Mouse (Mus musculus): ENCODE data around the gene Olfr221. TPM values are rescaled to one million over a fixed set of nuclear protein-coding genes. Genes with fewer than 3 reads are reported as not detected.
A peak's percentile ranks its signal among the peaks of the same experiment; 100 is the strongest.
"Not testable (repeated sequence)": the region's sequence is repeated elsewhere in the genome, so short reads cannot be mapped to it uniquely, and the experiment has no call there.

The Olfr221 gene
- total RNA-seq (2021) = not detected
- long read RNA-seq, experiment 1 = 0 reads
- long read RNA-seq, experiment 2 = 0 reads

DNA sequence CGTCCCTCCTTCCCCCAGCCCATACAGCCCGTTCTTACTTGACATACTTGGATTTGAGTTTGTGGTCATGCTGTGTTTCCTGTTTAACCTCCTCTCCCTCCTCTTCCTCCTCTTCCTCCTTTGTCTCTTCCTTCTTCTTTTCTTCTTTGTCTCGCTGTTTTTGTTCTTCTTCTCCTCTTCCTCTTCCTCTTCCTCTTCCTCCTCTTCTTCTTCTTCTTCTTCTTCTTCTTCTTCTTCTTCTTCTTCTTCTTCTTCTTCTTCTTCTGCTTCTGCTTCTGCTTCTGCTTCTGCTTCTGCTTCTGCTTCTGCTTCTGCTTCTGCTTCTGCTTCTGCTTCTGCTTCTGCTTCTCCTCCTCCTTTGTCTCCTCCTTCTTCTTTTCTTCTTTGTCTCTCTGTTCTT lies at the start of gene Olfr221:
Gene Olfr221, minus strand, starts transcription at position 101 of the 400 bp plus-strand sequence.
- not testable (repeated sequence) for DNase-seq

DNA sequence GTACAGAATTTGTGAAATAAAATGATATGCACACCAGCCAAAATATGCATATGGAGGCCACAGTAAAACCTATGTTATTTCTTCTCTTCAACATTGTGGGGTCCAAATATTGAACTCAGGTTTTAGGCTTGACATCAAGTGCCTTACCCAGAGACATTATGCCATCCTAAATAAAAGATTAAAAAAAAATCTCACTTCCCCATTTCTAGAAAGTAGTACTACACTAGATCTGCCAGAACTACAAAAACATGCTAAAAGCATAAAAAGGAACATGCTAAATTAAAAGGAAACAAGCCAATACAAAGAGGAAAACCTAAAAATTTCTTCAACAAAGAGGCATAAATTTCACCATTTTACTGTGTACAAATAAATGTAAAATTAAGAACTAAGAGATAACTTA lies 40.8 kb upstream of the Olfr221 start:
- DNase-seq = no peak

DNA sequence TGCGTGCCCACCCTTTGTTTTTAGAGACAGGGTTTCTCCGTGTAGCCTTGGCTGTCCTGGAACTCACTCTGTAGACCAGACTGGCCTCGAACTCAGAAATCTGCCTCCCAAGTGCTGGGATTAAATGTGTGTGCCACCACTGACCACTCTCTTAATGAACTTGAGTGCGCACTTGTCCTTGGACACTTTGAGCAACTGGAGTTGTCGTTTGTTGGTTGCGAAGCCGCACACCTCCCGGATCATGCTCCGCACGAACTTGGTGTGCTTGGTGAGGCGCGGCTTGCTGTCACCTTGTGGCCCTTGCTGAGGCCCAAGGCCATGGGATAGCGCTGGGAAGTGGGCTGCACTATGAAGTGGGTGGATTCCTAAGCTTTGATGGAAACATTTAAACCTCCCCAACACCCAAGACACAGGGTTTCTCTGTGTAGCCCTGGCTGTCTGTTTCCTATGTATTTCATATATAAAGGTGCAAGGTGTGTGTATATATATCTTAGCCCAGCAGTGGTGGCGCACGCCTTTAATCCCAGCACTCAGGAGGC lies 29.4 kb upstream of the Olfr221 start:
- no peak for DNase-seq

DNA sequence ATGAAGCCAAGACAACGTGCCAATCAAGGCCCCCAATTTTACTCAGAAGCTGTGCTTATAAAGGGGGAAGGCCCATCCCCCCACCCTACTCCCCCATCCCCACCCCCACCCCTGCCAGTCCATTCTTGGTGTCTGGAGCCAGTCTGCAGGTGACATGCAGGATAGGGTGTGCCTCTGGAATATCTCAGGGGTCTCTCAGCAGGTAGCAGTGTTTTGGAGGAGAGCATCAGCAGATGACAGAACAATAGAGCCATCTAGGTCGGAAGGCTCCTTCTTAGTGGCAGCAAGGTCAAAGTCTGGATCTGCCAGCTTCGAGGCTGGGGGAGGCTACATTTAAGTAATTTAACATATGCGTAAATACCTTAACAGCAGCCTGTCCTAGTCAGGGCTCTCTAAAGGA lies 23.9 kb upstream of the Olfr221 start:
- no peak for DNase-seq

DNA sequence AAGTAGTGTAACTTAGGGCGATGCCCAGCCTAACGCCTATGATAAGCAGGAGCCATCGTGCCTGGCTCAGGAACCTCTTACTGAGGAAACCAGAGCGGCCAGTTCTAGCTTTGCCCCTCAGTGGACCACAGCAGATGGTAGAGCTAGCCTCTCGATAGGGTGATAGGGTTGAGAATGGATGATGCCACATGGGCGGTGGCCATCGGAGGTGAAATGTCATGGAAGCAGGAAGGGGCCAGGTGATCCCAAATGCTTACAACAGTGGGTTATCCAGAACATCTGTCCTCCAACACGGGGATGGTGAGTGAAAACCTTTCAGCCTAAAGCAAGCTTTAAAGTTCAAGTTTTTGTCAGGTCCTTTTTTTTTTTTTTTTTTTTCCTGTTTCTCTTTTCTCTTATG lies 19.5 kb upstream of the Olfr221 start:
- DNase-seq = no peak

DNA sequence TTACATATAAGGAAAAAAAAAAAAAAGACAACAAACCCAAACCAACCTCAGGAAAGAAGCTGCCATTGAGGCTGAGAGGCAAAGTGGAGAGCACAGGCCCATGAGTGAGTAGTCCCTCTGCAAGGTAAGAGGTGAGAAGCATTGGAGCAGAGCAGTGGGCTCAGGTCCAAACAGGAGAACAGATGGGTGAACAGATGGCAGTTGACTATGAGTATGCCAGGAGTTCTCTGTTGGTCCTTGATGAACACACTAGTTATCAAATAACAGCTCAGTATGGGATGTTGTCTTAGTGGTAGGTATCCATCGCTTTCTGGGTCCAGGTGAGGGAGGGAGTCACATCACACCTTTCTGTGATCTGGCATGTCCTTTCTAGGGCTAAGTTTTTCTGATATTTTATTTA lies 18.5 kb upstream of the Olfr221 start:
- DNase-seq = no peak

DNA sequence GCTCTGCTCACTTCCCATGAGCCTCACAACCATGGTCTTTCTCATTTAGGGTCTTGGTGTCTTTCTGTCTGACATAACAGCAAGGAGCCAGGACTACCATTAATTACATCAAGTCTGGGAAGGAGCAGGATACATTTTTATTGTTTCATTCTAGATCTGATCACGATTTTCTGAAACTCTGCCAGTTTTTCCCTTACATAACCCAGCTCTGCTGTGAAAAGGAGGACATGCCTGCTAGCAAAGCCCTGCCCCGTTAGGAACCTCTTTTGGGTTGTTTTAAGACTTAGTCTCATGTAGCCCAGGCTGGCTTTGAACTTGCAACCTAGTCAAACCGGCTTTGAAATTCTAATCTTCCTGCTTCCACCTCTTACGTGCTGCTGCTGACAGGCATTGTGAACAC lies 17.7 kb upstream of the Olfr221 start:
- no peak for DNase-seq

DNA sequence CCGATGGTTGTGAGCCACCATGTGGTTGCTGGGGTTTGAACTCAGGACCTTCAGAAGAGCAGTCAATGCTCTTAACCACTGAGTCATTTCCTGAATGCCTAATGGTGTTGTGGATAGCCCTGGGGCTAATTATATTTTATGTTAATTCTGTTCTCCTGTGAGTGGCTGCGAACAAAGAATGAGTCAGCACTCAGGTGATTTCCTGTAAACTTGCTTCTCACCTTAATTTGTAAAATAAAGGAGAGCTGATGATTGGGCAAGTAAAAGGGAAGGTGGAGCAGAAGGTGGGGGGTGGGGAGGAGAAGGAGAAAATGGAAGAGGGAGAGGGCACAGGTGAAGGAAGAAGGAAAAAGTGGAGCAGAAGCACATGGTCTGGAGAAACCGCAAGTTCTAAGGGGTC lies 10.5 kb upstream of the Olfr221 start:
- not testable (repeated sequence) for DNase-seq

DNA sequence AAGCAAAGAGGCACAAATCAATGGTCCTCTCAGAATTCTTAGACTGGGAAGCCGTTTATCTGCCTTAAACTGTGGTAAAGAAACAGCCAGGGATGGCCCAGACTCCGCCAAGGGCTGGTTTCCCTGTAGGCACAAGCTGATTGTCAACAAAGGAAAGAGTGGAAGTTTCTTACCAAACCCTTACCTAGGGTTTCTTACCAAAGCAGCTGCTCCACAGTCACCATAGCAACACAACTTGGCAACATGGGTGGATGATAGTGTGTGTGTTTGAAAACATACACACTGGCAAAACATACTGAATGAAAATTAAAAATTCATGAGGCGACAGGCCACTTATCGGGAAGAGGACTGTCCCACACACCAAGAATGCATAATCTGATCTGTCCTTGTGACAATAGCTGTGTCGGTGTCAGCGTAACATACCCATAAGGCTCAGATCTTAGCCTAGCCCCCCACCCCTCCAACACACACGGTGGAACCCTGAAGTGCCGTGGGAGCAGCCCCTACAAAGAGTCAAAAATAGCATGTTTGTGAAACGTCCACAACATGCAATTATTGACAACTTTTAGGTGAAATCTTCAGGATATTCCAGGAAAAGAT lies 3.8 kb upstream of the Olfr221 start:
- no peak for DNase-seq

DNA sequence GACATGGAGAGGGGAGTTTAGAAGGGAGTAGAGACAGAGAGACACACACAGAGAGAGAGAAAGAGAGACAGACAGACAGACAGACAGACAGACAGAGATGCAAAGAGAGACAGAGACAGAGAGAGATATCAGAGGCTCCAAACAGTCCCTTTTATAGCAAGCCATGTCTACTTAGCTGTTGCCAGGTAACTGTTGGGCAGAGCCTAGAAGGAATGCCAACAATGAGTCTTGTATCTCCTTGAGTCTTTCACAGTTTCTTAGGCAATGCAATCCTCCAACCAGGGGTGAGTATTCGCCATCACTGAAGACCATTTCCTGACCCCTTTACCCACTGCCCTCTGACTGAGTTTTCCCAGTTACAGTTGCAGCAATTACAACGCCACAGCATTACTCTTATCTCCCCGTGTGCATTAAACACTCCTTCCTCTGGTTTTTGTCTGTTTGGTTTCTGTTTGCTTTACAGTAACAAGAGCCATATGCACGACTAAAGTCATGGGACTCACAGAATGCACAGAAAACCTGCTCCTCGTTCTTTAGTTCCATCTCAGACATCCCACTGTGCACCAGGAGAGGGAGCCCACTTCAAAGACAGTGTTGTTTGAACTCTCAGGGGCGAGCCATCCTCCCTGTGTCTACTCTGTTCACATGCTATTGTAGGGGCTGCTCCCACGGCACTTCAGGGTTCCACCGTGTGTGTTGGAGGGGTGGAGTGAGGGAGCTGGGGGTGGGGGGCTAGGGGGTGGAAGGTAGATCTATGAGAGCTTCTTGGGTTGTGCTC lies 2.8 kb upstream of the Olfr221 start:
- peak; percentile 50 for DNase-seq

DNA sequence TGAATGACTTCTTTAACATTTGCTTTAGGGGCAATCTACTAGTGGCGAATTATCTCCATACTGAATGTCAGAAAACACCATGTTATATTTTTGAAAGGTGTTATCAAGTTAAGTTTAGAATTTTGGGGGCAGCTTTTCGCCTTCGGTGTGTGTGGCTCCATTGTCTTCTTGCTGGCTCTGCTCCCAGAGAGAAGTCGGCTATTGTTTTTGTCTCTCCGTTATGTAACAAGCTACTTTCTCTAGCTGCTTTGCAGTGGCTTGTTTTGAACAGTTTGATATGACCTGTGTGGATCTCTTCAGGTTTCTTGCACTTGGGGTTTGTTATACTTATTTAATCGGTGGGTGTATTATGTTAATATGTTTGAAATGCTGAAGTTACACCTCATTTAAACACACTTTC lies 1.2 kb upstream of the Olfr221 start:
- DNase-seq = no peak

DNA sequence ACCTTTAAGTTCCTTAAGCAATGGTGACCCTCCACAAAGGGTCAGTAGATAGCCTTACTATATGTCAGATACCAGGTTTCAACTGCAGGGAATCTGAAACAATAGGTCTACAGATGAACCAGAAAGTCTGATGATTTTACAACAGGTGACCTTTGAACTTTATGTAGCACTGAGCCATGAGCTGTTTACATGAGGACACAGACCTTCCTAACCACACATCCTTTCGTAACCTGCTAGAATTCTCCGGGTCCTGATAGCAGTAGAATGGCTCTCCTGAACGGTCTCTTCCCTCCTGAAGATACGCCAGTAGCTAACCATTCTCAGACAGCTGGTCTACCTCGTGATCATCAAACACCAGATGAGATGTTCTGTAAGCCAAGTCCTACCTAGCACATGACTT lies 2.9 kb downstream of the Olfr221 start:
- no peak for DNase-seq

DNA sequence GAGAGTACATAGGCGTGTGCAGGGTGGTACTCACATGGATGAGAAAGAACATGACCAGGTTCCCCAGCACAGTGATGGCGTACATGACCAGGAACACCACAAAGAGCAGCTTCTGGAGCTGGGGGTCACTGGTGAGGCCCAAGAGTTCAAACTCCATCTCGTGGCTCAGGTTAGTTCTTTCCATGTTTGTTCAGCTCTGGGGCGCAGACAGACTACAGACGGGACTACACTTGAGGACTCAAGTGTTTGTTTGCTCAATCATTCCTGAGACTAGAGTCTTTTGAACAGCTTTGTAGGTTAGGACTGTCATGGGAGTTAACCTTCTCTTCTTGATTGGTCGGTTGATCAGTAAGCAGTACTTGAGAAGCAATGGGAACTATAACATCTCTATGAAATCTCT lies 6.3 kb downstream of the Olfr221 start:
- no peak for DNase-seq

DNA sequence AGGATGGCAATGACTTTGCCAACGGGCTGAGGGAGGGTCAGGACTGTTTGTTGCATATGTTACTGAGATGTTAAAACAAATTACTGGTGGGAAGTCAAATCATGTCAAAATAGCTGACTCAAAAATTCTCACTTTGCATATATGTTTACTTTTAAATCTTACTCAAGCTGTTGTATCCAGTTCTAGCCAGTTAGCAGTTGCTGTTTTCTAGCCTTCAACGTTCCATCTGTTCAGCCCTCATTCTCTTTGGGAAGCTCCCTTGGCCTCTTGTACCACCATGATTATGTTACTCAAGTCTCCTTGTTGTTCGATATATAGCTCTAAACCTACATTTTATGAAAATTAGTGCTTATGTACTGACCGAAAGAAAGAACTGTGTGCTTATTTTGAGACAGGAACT lies 15.9 kb downstream of the Olfr221 start:
- no peak for DNase-seq

DNA sequence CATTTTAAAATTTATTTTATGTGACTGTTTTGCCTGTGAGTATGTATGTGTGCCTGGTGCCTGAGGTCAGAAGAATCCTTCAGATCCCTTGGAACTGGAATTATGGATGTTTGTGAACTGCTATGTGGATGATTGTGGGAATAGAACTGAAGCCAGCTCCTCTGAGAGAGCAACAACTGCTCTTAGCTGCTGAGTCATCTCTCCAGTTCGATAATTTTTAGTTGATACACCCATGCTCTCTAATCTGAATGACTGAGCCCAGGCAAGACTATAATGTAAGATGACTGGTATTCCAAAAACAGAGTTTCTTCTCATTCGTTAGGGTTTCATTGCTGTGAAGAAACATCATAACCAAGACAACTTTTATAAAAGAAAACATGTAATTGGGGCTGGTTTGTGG lies 18.1 kb downstream of the Olfr221 start:
- DNase-seq = no peak

DNA sequence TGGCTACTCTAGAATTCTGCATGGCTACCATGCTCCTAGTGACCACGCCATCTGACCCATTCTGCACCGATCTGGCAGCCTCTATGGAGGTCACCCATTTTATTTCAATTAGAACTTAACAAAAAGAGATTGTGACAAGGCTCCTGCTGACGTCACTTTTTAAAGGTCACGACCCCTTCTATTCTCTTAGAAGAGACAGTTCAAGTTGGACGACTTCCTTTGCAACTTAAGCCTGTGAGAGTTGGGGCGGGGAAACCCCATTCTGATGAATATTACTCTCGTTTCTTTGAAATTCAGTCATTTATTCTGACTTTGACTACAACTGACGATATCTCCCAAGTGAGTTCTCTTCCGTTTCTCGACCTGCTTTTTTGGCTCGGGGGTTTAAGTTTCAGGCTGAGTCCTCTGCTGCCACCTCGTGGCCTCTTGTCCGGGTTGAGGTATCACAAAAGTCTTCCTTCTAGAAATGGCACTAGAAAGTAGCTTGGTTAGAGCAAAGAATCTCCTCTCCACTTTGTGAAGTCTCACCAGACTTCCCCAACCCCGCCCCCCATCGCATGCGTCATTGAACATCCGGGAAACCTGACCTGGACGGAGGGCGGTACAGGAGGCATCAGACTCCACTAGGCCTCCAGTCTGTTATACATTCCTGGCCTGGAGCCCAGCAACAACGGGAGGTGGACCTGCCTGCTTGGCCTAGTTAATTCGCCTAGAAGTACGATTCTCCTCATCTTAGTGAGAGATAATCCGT lies 19.4 kb downstream of the Olfr221 start:
- DNase-seq = peak; percentile 95

DNA sequence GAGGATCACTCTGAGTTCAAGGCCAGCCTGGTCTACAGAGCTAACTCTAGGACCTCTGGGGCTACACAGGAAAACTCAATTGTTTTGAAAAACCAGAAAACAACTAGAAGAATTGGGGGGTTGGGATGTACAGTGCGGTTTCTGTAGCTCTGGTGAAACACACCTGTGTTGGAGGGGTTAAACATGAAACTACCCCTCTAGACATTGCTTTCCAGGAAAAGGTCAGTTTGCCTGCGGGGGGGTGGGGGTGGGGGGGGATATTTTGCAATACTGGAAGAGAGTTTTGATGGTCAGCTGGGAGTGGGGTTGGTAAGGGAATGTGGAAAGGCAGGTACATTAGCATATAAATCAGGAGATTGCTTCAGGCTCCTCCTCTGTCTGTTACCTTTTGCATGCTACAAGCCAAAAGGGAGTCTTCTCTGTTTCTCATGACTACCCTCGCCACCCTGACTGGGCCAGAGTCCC lies 20.0 kb downstream of the Olfr221 start:
- no peak for DNase-seq

DNA sequence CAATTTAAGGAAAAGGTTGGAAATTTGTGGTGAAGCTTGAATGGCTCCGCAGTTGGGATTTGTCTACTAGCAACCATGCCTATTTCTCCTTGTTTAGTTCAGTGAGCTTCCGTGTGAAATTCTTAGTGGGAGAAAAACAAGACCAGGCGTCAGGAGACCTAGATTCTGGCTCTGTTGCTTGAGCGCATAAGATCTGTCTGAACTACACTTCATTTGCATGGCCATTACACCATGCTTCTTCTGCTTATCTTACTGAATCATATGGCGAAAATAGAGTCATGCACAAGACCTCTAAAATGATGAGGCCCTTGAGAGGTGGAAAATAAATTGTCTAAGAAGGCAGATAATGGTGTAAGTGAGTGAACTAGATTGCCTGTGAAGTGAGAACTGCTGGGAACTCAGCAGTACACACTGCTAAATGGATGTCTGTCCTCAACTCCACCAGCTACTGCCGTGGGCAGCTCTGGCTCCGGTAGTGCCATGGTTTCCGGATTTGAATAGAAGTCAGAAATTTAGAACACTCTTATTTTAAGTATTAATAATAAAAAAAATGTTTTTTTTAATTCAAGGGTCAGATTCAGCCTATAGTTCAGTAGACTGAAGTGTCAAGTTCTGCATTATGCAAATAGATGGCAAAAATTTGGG lies 20.6 kb downstream of the Olfr221 start:
- DNase-seq = no peak

DNA sequence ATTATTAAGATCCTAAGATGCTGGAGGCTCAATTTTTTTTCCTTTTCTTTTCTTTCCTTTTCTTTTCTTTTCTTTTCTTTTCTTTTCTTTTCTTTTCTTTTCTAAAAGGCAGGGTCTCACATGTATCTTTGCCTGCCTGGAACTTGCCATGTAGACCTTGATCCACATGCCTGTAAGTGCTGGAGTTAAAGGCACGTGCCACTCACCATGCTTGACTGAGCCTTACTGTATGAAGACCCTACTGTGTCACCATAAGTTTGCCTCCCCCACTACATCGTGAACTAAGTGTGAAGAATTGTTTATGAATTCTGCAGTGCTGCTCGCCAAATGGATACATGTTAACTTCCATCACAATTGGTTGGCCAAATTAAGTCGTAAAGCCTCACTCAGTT lies 21.1 kb downstream of the Olfr221 start:
- no peak for DNase-seq

DNA sequence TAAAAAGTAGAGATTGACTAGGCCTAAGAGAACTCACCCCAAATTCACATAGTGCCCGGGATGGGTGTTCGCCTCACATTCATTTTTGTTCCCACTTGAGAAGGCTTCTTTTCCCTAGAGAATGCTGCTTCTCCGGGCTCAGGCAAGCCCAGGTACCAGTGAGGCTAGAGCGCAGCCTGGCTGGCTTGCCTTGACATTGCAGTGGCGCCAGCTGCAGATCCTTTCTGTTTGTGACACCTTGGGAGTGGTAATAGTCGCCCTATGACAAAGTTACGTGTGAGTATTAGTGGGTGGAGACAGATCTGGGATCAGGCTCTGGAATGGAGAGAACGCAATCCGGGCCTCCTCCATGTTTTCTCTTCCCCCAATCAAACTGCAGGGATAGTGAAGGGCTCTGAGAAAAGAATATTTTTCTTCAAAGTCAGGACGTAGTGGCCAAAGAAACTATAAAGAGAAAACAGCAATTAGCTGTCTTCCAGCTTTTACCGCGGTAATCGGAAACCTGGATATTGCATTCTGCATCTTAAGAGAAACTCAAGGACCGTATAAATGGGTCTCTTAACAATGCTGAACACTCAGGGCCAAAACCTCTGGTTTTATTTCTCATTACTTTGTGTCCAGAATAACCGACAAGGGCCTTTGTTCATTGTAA lies 21.6 kb downstream of the Olfr221 start, which contains the start of gene Zfp219:
Gene Zfp219, minus strand, starts transcription at position 248 of the 652 bp plus-strand sequence.
- DNase-seq = peak; percentile 86

DNA sequence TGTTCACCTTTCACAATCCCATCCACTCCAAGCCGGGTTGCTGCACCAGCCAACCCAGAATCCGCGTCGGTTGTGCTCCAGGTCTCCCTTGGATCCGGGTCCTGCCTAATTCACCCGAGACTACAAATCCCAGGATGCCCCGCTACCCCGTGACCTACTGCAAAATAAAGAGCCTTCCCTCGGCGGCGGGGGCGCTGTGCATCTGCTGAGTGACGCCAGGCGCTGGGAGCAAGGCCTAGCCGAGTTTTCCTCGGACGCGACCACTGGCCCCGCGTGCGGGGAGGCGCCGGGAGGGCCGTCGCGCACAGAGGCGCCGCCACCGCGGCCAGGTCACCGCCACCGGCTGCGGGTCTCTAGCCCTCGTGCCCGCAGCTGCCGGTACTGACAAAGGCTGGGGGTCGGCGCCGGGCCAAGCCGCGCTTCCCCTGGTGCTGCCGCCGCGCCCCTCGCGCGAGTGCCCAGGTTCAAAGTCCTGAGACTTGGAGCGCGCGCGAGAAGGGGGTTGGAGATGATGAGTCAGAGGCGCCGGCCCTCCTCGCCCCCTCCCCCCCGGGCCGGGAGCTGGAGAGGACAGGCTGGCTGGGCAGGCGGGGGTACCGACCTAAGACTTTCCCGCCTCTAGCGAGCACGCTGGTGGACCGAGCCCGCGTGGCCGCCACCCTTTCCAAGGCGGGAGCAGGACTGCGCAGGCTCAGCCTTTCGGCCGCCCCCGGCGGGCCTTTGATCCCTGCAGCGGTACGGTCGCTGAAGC lies 22.5 kb downstream of the Olfr221 start:
- DNase-seq = peak; percentile 97
